Mouse (Mus musculus) hindbrain, embryonic 12.5 days (tissue): ENCODE measurements around the gene Gm45623. TPM values are rescaled to one million over a fixed set of nuclear protein-coding genes. Genes with fewer than 3 reads are reported as not detected.

Experiments used
- ATAC-seq: fragments of 200-750 bp; cut with Nextera tagmentation; 2 replicates; pipeline ENCODE4 v1.8.0; 2017; ENCODE audit warnings: moderate TSS enrichment; ENCODE audit not compliant: low FRiP score
- H3K27ac ChIP-seq: fragments of 300-500 bp; sonication (generic); 2 replicates; pipeline ENCODE4 v1.5.1; 2016; ENCODE audit warnings: mild to moderate bottlenecking
- H3K27me3 ChIP-seq: fragments of 300-500 bp; sonication (generic); 2 replicates; pipeline ENCODE4 v1.6.1; 2016; ENCODE audit warnings: mild to moderate bottlenecking
- H3K36me3 ChIP-seq: fragments of 300-500 bp; sonication (generic); 2 replicates; pipeline ENCODE4 v1.6.1; 2016; ENCODE audit warnings: mild to moderate bottlenecking
- H3K4me1 ChIP-seq: fragments of 300-500 bp; sonication (generic); 2 replicates; pipeline ENCODE4 v1.6.1; 2016
- H3K4me2 ChIP-seq: fragments of 300-500 bp; sonication (generic); replicated peaks from 2 replicates; pipeline ENCODE4 v1.6.1; 2016; ENCODE audit warnings: mild to moderate bottlenecking
- H3K4me3 ChIP-seq: fragments of 300-500 bp; sonication (generic); 2 replicates; pipeline ENCODE4 v1.5.1; 2016; ENCODE audit warnings: mild to moderate bottlenecking
- H3K9ac ChIP-seq: fragments of 300-500 bp; sonication (generic); 2 replicates; pipeline ENCODE4 v1.6.1; 2016; ENCODE audit warnings: mild to moderate bottlenecking, moderate library complexity
- H3K9me3 ChIP-seq: fragments of 300-500 bp; sonication (generic); replicated peaks from 2 replicates; pipeline ENCODE4 v1.6.1; 2016; ENCODE audit warnings: mild to moderate bottlenecking
- WGBS: fragments of 180-500 bp; shearing (Covaris S2); methylation state at CpG from one replicate; pipeline ENCODE4 v1.1.7; 2016; 5-methylcytosine and 5-hydroxymethylcytosine counted together
- polyA plus RNA-seq: library from polyadenylated mRNA; unstranded; fragments of >200 nt; fragmentation: Nextera tagmentation; extraction: Ambion mirVana; gene quantifications from 2 replicates; pipeline ENCODE4 v1.2.1, GENCODE M21; 2016

Gm45623 gene
- polyA plus RNA-seq, 1 experiment from 2014 or later = not detected

DNA sequence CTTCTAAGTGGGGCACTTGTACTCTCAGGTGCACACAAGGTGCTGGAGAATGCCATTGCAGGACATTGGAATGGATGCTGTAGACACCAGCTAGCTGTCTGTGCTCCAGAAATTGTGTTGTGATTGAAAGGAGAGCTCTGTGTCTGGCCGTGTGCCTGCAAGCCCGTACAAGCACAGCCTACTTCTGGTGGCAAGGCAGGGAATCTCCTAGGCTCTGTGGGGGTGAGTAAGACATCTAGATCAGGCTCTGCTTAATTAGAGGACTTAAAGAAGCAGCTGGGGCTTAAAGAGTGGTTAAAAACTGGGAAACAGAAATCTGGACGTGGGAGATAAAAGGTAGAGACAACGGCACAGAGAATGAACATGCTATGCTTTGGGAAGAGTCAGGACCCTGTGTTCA lies 46.0 kb downstream of the Gm45623 start:
- Histone ChIP-seq H3K4me2 (no peak overlapping the region), H3K27me3 (no peaks in the 10 kb centered on the region), H3K36me3 (peaks cover 26% of the 10 kb centered on the region), H3K4me3 (no peak overlapping the region), H3K27ac (no peak overlapping the region), H3K9me3 (no peaks in the 10 kb centered on the region), H3K4me1 (peaks cover 43% of the 10 kb centered on the region), H3K9ac (no peak overlapping the region)
- WGBS = 83% methylated on average over 4 of the region's 4 CpGs
- no peak for ATAC-seq

DNA sequence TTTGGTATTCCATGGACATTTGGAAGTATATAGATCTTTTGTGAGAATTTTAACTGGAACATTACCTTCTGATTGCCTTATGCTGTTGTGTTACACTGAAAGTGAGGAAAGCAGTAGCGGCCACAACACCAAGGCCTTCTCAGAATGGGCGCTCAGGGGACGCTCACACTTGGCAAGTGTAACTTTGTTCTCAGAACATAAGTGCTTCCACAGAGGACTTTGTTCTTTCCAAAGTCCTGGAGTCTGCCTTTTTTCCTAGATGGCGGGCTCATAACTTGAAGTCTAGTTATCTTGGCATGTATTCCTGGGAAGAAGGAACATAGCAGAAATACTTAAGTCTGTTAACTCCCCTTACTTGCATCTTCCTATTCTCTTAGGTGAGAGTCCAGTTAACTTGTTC lies 46.5 kb downstream of the Gm45623 start:
- H3K36me3 ChIP-seq = peaks cover 21% of the 10 kb centered on the region

DNA sequence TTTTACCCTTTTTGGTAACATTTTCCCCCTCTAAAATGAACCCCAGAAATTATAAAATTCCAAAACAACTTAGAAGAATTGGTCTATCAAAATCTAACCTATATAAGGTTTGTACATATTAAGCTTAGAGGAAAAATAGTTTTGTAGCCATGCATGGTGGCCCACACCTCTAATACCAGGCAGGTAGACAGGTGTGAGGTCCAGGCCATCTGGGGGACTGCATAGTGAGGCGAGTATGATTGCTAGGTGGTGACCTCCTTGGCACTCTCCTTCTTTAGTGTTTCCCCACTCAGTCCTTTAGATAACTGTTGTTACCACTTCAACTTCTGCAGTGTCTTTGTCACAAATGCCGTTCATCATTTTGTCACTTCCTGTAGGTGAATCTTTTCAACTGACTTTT lies 49.0 kb downstream of the Gm45623 start:
- peak overlapping the region; percentile 70 for H3K4me3 ChIP-seq
- no peak for ATAC-seq
- peaks cover 19% of the 10 kb centered on the region for H3K36me3 ChIP-seq
- H3K27me3 ChIP-seq = no peaks in the 10 kb centered on the region
- peak overlapping the region; percentile 71 for H3K4me2 ChIP-seq
- H3K4me1 ChIP-seq = peaks cover 44% of the 10 kb centered on the region
- H3K9me3 ChIP-seq = no peaks in the 10 kb centered on the region
- peak overlapping the region; percentile 95; the same call in 1 of the 2 replicates for H3K9ac ChIP-seq
- 70% methylated on average over 2 of the region's 2 CpGs for WGBS
- H3K27ac ChIP-seq = no peak overlapping the region

More for the DNA sequence above, 46.5 kb downstream of the Gm45623 start:
- no peak for ATAC-seq
- Histone ChIP-seq H3K4me2 (no peak overlapping the region), H3K27ac (no peak overlapping the region), H3K27me3 (no peaks in the 10 kb centered on the region), H3K4me1 (peaks cover 47% of the 10 kb centered on the region), H3K9me3 (no peaks in the 10 kb centered on the region), H3K9ac (no peak overlapping the region), H3K4me3 (no peak overlapping the region)
- 95% methylated on average over 4 of the region's 4 CpGs for WGBS

DNA sequence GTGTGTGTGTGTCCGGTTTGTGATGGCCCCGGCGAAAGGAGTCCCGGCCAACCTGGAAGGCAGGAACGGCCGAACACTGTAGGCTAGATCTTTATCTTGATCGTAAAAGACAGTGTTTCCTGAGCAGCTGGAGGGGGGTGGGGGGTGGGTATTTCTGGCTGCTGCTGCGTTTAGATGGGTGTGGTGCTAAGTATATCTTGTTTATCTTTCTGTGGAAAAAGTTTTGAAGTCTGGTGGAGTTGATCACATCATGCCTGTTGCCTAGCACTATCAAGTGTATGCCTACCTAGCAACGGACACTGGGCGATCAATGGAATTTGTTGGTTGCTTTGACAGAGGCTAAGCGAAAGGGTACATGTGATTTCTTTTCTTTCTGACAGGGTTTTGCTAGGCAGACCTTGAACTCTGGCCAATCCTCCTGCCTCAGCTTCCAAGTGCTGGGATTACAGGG lies 49.7 kb downstream of the Gm45623 start:
- Histone ChIP-seq H3K9ac (peak overlapping the region; percentile 95), H3K4me1 (peaks cover 43% of the 10 kb centered on the region), H3K4me3 (peak overlapping the region; percentile 70), H3K27ac (peak overlapping the region; percentile 98), H3K27me3 (no peaks in the 10 kb centered on the region), H3K36me3 (peaks cover 18% of the 10 kb centered on the region; the same call in 1 of the 2 replicates), H3K9me3 (no peaks in the 10 kb centered on the region), H3K4me2 (peak overlapping the region; percentile 71)
- peak; percentile 14; the same call in 1 of the 2 replicates for ATAC-seq
- WGBS = 0% methylated on average over 11 of the region's 11 CpGs

DNA sequence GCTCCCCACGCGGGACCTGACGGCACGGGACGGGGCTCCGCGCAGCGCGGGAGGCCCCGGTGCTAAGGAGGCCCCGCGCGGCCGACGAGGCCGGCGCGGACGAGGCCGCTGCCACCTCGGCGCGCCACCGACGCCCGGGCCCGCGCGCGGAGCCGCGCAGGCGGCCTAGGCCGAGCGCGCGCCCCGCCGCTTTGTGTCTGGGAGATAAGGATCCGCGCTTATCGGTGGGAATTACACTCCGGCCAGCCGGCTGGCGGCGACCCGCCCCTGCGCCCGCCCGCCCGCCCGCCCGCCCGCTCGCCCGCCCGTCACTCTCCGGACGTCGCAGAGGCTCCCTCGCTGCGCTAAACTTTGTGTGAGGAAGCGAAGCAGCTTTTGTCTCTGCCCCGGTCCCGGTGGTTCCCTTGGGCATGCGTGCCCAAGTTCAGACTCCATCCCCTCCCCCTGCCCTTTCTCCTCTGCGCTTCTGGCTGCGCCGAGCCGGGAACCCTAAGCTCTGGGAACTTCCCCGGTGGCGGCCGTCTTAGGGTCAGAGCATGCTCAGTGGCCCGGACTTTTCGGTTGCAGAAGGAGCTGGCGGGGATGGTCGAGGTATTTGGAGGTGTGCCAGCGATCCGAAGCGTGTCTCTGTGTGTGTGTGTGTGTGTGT lies 50.3 kb downstream of the Gm45623 start:
- peaks cover 18% of the 10 kb centered on the region; the same call in 1 of the 2 replicates for H3K36me3 ChIP-seq
- H3K9ac ChIP-seq = peak overlapping the region; percentile 95
- H3K27ac ChIP-seq = peak overlapping the region; percentile 98
- H3K27me3 ChIP-seq = no peaks in the 10 kb centered on the region
- H3K9me3 ChIP-seq = no peaks in the 10 kb centered on the region
- ATAC-seq = peak; percentile 83
- WGBS = under 1% methylated on average over 71 of the region's 80 CpGs
- peak overlapping the region; percentile 70 for H3K4me3 ChIP-seq
- H3K4me1 ChIP-seq = peaks cover 48% of the 10 kb centered on the region
- peak overlapping the region; percentile 71 for H3K4me2 ChIP-seq

DNA sequence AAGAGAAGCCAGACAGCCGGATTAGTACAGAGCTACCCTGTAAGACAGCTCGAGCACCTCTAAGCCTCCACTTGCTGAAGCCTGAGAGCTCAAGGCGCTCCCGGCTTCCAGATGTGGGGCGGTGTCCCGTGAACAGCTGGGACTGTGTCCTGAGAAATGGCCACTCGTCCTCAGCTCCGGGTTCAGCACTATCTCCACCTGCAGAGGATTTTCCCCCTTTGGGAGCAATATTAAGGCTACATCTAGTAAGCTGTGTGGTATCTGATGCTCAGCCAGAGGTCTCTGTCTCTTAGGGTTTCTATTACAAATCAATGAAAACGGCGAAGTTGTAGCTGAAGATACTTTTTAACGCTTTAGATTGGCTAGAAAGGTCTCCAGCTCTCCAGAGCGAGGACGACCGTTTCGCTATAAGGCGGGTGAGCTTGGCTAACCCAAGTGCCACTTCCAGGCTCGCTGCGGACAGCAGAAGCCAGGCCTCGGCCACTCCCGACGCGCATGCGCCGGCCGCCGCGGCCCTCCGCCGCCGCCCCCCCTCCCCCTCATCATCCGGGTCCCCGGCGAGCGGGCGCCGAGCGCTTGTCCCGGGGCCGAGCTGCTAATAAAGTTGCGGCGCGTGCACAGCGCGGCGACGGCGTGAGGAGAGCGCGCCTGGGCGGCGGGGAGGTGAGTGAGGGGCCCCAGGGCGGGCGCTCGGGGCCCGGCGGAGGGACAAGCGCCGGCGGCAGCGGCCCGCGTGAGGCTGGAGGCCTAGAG lies 51.0 kb downstream of the Gm45623 start, which contains the start of gene Smad5:
Smad5 (plus strand) TSS at position 542 of the 753 bp plus-strand sequence.
- Histone ChIP-seq H3K4me1 (peaks cover 53% of the 10 kb centered on the region), H3K36me3 (peaks cover 14% of the 10 kb centered on the region; the same call in 1 of the 2 replicates), H3K27ac (peak within 1 kb of the TSS; percentile 98), H3K9me3 (no peaks in the 10 kb centered on the region), H3K27me3 (no peaks in the 10 kb centered on the region), H3K9ac (peak within 1 kb of the TSS; percentile 95), H3K4me3 (peak within 1 kb of the TSS; percentile 70), H3K4me2 (peak within 1 kb of the TSS; percentile 71)
- ATAC-seq = peak; percentile 85
- WGBS = 3% methylated on average over 60 of the region's 62 CpGs

Other genes starting within 250 kb of the Gm45623 start
- 1.8 and 3.6 TPM in 2 replicates for gene Fbxl21, start 231.4 kb downstream of the Gm45623 start, polyA plus RNA-seq
- not detected in 2 replicates for gene Lect2, start 205.3 kb downstream of the Gm45623 start, polyA plus RNA-seq
- 65.5 and 72.2 TPM in 2 replicates for gene Tgfbi, start 144.3 kb downstream of the Gm45623 start, polyA plus RNA-seq
- gene Smad5, start 50.8 kb downstream of the Gm45623 start, polyA plus RNA-seq = 38.8 and 41.4 TPM in 2 replicates
- gene Trpc7, start 142.2 kb upstream of the Gm45623 start, polyA plus RNA-seq = 0.42 and 0.45 TPM in 2 replicates